Mouse (Mus musculus): ENCODE measurements at regions not wholly inside any gene's neighbourhood (a gene's known extent, or its start where the extent isn't known, plus 50 kb on each side); places are given as distances from the start of the nearest gene placed in this dataset.
"Not testable (repeated sequence)": the region's sequence is repeated elsewhere in the genome, so short reads cannot be mapped to it uniquely, and the experiment has no call there.

GRCm38 (mm10) chr9:32940919-32941767, 305.1 kb downstream of the Ets1 start:
- no peak for DNase-seq (ENCODE audit: low spot score in 2 of 2)

GRCm38 (mm10) chr9:32941768-32942030, 305.7 kb downstream of the Ets1 start:
- no peak for DNase-seq (ENCODE audit: low spot score in 2 of 2)

GRCm38 (mm10) chr9:32947221-32947620, 311.2 kb downstream of the Ets1 start:
- DNase-seq (ENCODE audit: low spot score in 2 of 2), result no peak

- DNase-seq (ENCODE audit: low spot score in 2 of 2), result no peak
These were observed 313.0 kb downstream of the Ets1 start for GRCm38 (mm10) chr9:32949036-32949435.

GRCm38 (mm10) chr9:32958716-32959115, 322.7 kb downstream of the Ets1 start:
- DNase-seq (ENCODE audit: low spot score in 2 of 2), result no peak

GRCm38 (mm10) chr9:32959468-32959867, 323.4 kb downstream of the Ets1 start:
- DNase-seq (ENCODE audit: low spot score in 2 of 2), result not testable (repeated sequence)

GRCm38 (mm10) chr9:32962679-32963205, 326.7 kb downstream of the Ets1 start:
- DNase-seq (ENCODE audit: low spot score in 2 of 2), result no peak

- DNase-seq (ENCODE audit: low spot score in 2 of 2), result no peak
These were observed 332.4 kb downstream of the Ets1 start for GRCm38 (mm10) chr9:32968446-32968845.

GRCm38 (mm10) chr9:32971421-32971820, 335.4 kb downstream of the Ets1 start:
- no peak for DNase-seq (ENCODE audit: low spot score in 2 of 2)

- DNase-seq (ENCODE audit: low spot score in 2 of 2), result no peak
These were observed 335.9 kb downstream of the Ets1 start for GRCm38 (mm10) chr9:32971926-32972325.

- DNase-seq (ENCODE audit: low spot score in 2 of 2), result no peak
These were observed 336.5 kb downstream of the Ets1 start for GRCm38 (mm10) chr9:32972431-32973052.

GRCm38 (mm10) chr9:32977732-32978131, 341.7 kb downstream of the Ets1 start:
- no peak for DNase-seq (ENCODE audit: low spot score in 2 of 2)

- no peak for DNase-seq (ENCODE audit: low spot score in 2 of 2)
These were observed 344.8 kb downstream of the Ets1 start for GRCm38 (mm10) chr9:32980846-32981245.

GRCm38 (mm10) chr9:32983182-32983581, 347.2 kb downstream of the Ets1 start:
- no peak for DNase-seq (ENCODE audit: low spot score in 2 of 2)

- DNase-seq (ENCODE audit: low spot score in 2 of 2), result no peak
These were observed 351.0 kb downstream of the Ets1 start for GRCm38 (mm10) chr9:32986836-32987673.

GRCm38 (mm10) chr9:32989006-32989405, 353.0 kb downstream of the Ets1 start:
- DNase-seq (ENCODE audit: low spot score in 2 of 2), result no peak

- no peak for DNase-seq (ENCODE audit: low spot score in 2 of 2)
These were observed 362.3 kb downstream of the Ets1 start for GRCm38 (mm10) chr9:32998323-32998722.

- DNase-seq (ENCODE audit: low spot score in 2 of 2), result no peak
These were observed 364.7 kb downstream of the Ets1 start for GRCm38 (mm10) chr9:33000691-33001164.

GRCm38 (mm10) chr9:33001165-33001949, 365.3 kb downstream of the Ets1 start:
- DNase-seq (ENCODE audit: low spot score in 2 of 2), result no peak

GRCm38 (mm10) chr9:33003880-33004279, 367.9 kb downstream of the Ets1 start:
- DNase-seq (ENCODE audit: low spot score in 2 of 2), result no peak

GRCm38 (mm10) chr9:33004536-33004935, 368.5 kb downstream of the Ets1 start:
- no peak for DNase-seq (ENCODE audit: low spot score in 2 of 2)

Data from urinary bladder, postnatal 4 days (tissue).